Mouse (Mus musculus): ENCODE measurements around the gene Aldh16a1.

- TF ChIP-seq CTCF (IDR thresholded peaks at IDR 0.05; ENCODE audit: low read depth, low read length) = no peak
- no peak for TF ChIP-seq POLR2A (IDR thresholded peaks at IDR 0.05; ENCODE audit: extremely low read depth, insufficient read depth, low read length)
Measured at GRCm38 (mm10) chr7:45192585-45193310, 38.4 kb upstream of the Aldh16a1 start.
